Mouse (Mus musculus) liver, postnatal 0 days (tissue): ENCODE results near the gene Cryzl1. TPM values are rescaled to one million over a fixed set of nuclear protein-coding genes. Genes with fewer than 3 reads are reported as not detected.
A peak's percentile ranks its signal among the peaks of the same experiment; 100 is the strongest.

Experiments used
- ATAC-seq: fragments of 200-750 bp; cut with Nextera tagmentation; 2 replicates; pipeline ENCODE4 v1.8.0; 2017; ENCODE audit warnings: mild to moderate bottlenecking, moderate library complexity
- DNase-seq: peaks from one replicate; pipeline ENCODE4 v3.0.0-alpha.2; 2016
- H3K27ac ChIP-seq: fragments of 300-500 bp; sonication (generic); 2 replicates; pipeline ENCODE4 v1.5.1; 2014; ENCODE audit warnings: antibody characterized with exemption, moderate library complexity, mild to moderate bottlenecking, low read depth
- H3K27me3 ChIP-seq: fragments of 300-500 bp; sonication (generic); 2 replicates; pipeline ENCODE4 v1.6.1; 2014; ENCODE audit warnings: low read length, control low read depth, mixed read lengths; ENCODE audit not compliant: insufficient read depth
- H3K36me3 ChIP-seq: fragments of 300-500 bp; sonication (generic); replicated peaks from 2 replicates; pipeline ENCODE4 v1.6.1; 2014; ENCODE audit warnings: mild to moderate bottlenecking, control low read depth, low read length, moderate library complexity, mixed read lengths; ENCODE audit not compliant: insufficient read depth
- H3K4me1 ChIP-seq: fragments of 300-500 bp; sonication (generic); 2 replicates; pipeline ENCODE4 v1.6.1; 2014; ENCODE audit warnings: antibody characterized with exemption, mild to moderate bottlenecking, control low read depth; ENCODE audit not compliant: insufficient read depth
- H3K4me2 ChIP-seq: fragments of 300-500 bp; sonication (generic); 2 replicates; pipeline ENCODE4 v1.6.1; 2014; ENCODE audit warnings: low read depth, mild to moderate bottlenecking, low read length, moderate library complexity, mixed read lengths
- H3K4me3 ChIP-seq: fragments of 300-500 bp; sonication (generic); 2 replicates; pipeline ENCODE4 v1.5.1; 2014; ENCODE audit warnings: low read depth, low read length
- H3K9ac ChIP-seq: fragments of 300-500 bp; sonication (generic); replicated peaks from 2 replicates; pipeline ENCODE4 v1.6.1; 2014; ENCODE audit warnings: mild to moderate bottlenecking, moderate library complexity
- H3K9me3 ChIP-seq: fragments of 300-500 bp; sonication (generic); 2 replicates; pipeline ENCODE4 v1.6.1; 2016; ENCODE audit warnings: mild to moderate bottlenecking, control low read depth, low read length, mixed read lengths
- CTCF ChIP-seq: sonication (generic); IDR thresholded peaks from 2 replicates; pipeline ENCODE4 v1.5.1; 2016; ENCODE audit warnings: antibody characterized with exemption, low read depth
- EP300 ChIP-seq: IDR thresholded peaks from 2 replicates; pipeline ENCODE4 v1.6.1; 2016; ENCODE audit warnings: antibody characterized with exemption, low read depth, mild to moderate bottlenecking
- WGBS: fragments of 180-500 bp; shearing (Covaris S2); extraction: QIAGEN DNeasy Blood & Tissue Kit; methylation state at CpG from one replicate; pipeline ENCODE4 v1.1.7; 2014; ENCODE audit not compliant: insufficient replicate concordance; 5-methylcytosine and 5-hydroxymethylcytosine counted together
- polyA plus RNA-seq: library from polyadenylated mRNA; unstranded; fragments of >200 nt; fragmentation: Nextera tagmentation; extraction: Ambion mirVana; gene quantifications from 2 replicates; pipeline ENCODE4 v1.2.1, GENCODE M21; 2015

Cryzl1 gene
- polyA plus RNA-seq, 1 experiment from 2014 or later = 27.4 TPM

- H3K36me3 ChIP-seq = peaks cover 88% of the 10 kb centered on the region
- WGBS = 96% methylated on average over 9 of the region's 9 CpGs
- ATAC-seq = no peak
These were observed 73.5 kb downstream of the Cryzl1 start for GRCm38 (mm10) chr16:91655285-91655684.

GRCm38 (mm10) chr16:91652191-91652590 is 76.6 kb downstream of the Cryzl1 start:
- no peak overlapping the region for H3K4me2 ChIP-seq
- ATAC-seq (no peak), DNase-seq (no peak)
- peaks cover 12% of the 10 kb centered on the region for H3K4me1 ChIP-seq
- no peak overlapping the region for H3K9ac ChIP-seq
- peaks cover 57% of the 10 kb centered on the region for H3K36me3 ChIP-seq
- TF ChIP-seq CTCF (no peak), EP300 (no peak)
- no peak overlapping the region for H3K4me3 ChIP-seq
- no peaks in the 10 kb centered on the region for H3K9me3 ChIP-seq
- H3K27me3 ChIP-seq = no peaks in the 10 kb centered on the region
- H3K27ac ChIP-seq = no peak overlapping the region
- 93% methylated on average over 3 of the region's 3 CpGs for WGBS

More at GRCm38 (mm10) chr16:91655285-91655684, 73.5 kb downstream of the Cryzl1 start:
- H3K4me1 ChIP-seq = peaks cover 3% of the 10 kb centered on the region; the same call in 1 of the 2 replicates
- H3K27me3 ChIP-seq = no peaks in the 10 kb centered on the region
- TF ChIP-seq CTCF (no peak), EP300 (no peak)
- no peak overlapping the region for H3K4me3 ChIP-seq
- no peak overlapping the region for H3K27ac ChIP-seq
- DNase-seq = no peak
- H3K9me3 ChIP-seq = peaks cover 4% of the 10 kb centered on the region; the same call in 1 of the 2 replicates
- no peak overlapping the region for H3K9ac ChIP-seq
- no peak overlapping the region for H3K4me2 ChIP-seq

GRCm38 (mm10) chr16:91649781-91650180 is 79.0 kb downstream of the Cryzl1 start:
- no peak overlapping the region for H3K9ac ChIP-seq
- peaks cover 15% of the 10 kb centered on the region for H3K4me1 ChIP-seq

GRCm38 (mm10) chr16:91649246-91649645 is 79.5 kb downstream of the Cryzl1 start:
- H3K36me3 ChIP-seq = peaks cover 29% of the 10 kb centered on the region
- peak overlapping the region; percentile 71 for H3K4me3 ChIP-seq
- TF ChIP-seq CTCF (no peak), EP300 (no peak)
- H3K9ac ChIP-seq = peak overlapping the region; percentile 56
- no peak for DNase-seq
- H3K27ac ChIP-seq = 0 out of 2 replicates have a peak overlapping the region, but pooled peaks have one; percentile 24
- no peaks in the 10 kb centered on the region for H3K27me3 ChIP-seq
- ATAC-seq = no peak
- H3K9me3 ChIP-seq = no peaks in the 10 kb centered on the region
- peak overlapping the region; percentile 84 for H3K4me2 ChIP-seq
- 38% methylated on average over 3 of the region's 3 CpGs for WGBS
- H3K4me1 ChIP-seq = peaks cover 16% of the 10 kb centered on the region

More at GRCm38 (mm10) chr16:91649781-91650180, 79.0 kb downstream of the Cryzl1 start:
- Histone ChIP-seq H3K36me3 (peaks cover 34% of the 10 kb centered on the region), H3K9me3 (no peaks in the 10 kb centered on the region), H3K4me2 (peak overlapping the region; percentile 84), H3K4me3 (0 out of 2 replicates have a peak overlapping the region, but pooled peaks have one; percentile 7), H3K27ac (no peak overlapping the region), H3K27me3 (no peaks in the 10 kb centered on the region)
- no peak for ATAC-seq
- DNase-seq = no peak
- TF ChIP-seq CTCF = no peak
- no peak for TF ChIP-seq EP300

DNA sequence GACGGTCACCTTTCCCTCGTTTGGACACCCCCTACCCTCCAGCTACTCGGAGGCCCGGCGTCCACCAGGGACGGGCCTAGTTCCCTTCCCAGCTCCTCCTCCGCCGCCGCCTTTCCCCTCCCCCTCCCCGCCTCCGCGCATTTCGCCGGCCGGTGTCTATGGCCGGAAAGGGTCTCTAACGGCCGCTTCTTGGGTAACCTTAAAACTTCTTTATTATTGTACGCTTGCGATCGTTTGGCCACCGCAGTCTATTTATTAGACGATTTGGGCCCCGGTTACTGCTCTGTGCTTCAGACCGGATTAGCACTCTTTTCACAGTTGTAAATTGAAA is 80.6 kb downstream of the Cryzl1 start:
- TF ChIP-seq CTCF = no peak
- WGBS = under 1% methylated on average over 21 of the region's 25 CpGs
- peak overlapping the region; percentile 84 for H3K4me2 ChIP-seq
- H3K36me3 ChIP-seq = peaks cover 20% of the 10 kb centered on the region
- ATAC-seq = peak; percentile 61
- H3K4me1 ChIP-seq = peaks cover 16% of the 10 kb centered on the region
- DNase-seq = peak; percentile 90
- peak overlapping the region; percentile 100 for H3K27ac ChIP-seq
- peak overlapping the region; percentile 96 for H3K9ac ChIP-seq
- peak overlapping the region; percentile 71 for H3K4me3 ChIP-seq
- no peaks in the 10 kb centered on the region for H3K27me3 ChIP-seq
- H3K9me3 ChIP-seq = no peaks in the 10 kb centered on the region

GRCm38 (mm10) chr16:91647461-91648219 is 81.1 kb downstream of the Cryzl1 start, which contains the start of gene Son:
Son (plus strand) TSS chr16:91647506.
- Histone ChIP-seq H3K9ac (peak within 1 kb of the TSS; percentile 96), H3K4me2 (peak within 1 kb of the TSS; percentile 99), H3K9me3 (no peaks in the 10 kb centered on the region), H3K4me1 (peaks cover 16% of the 10 kb centered on the region), H3K36me3 (peaks cover 22% of the 10 kb centered on the region), H3K27me3 (no peaks in the 10 kb centered on the region), H3K27ac (peak within 1 kb of the TSS; percentile 100), H3K4me3 (peak within 1 kb of the TSS; percentile 71)
- TF ChIP-seq CTCF (no peak), EP300 (peak; percentile 49; the same call in 1 of the 2 replicates)
- DNase-seq (peak; percentile 95), ATAC-seq (peak; percentile 92)
- WGBS = under 1% methylated on average over 65 of the region's 70 CpGs
